Mouse (Mus musculus) CH12.LX (cell line): ENCODE measurements around the gene Anapc15-ps. TPM values are rescaled to one million over a fixed set of nuclear protein-coding genes. Genes with fewer than 3 reads are reported as not detected.

Experiments
- DNase-seq: peaks from one replicate; pipeline ENCODE4 v3.0.0-alpha.2; 2013; ENCODE audit errors: extremely low read depth
- H3K27ac ChIP-seq: 2 replicates; pipeline ENCODE4 v1.5.1; 2012; ENCODE audit warnings: low read depth, mild to moderate bottlenecking, control low read depth, moderate library complexity; ENCODE audit not compliant: insufficient read depth
- H3K27me3 ChIP-seq: replicated peaks from 2 replicates; pipeline ENCODE3; 2012; ENCODE audit warnings: inconsistent platforms
- H3K36me3 ChIP-seq, 2 experiments: replicated peaks in 1 of 2; 2 replicates each; pipeline versions ENCODE3 to v1.6.1; 2012; ENCODE audit warnings: inconsistent platforms in 1 of 2, low read length in 1 of 2, mild to moderate bottlenecking in 1 of 2, mixed read lengths in 1 of 2, moderate library complexity in 1 of 2; ENCODE audit not compliant: control insufficient read depth in 1 of 2, insufficient read depth in 1 of 2
- H3K4me1 ChIP-seq, 2 experiments: 2 replicates each; pipeline ENCODE4 v1.6.1; 2012; ENCODE audit warnings: inconsistent platforms in 1 of 2, moderate library complexity in 1 of 2; ENCODE audit not compliant: insufficient read depth in 2 of 2, control insufficient read depth in 1 of 2
- H3K4me2 ChIP-seq: 2 replicates; pipeline ENCODE4 v1.6.1; 2012; ENCODE audit warnings: low read depth, mild to moderate bottlenecking, control low read depth; ENCODE audit not compliant: poor library complexity, insufficient read depth, severe bottlenecking
- H3K4me3 ChIP-seq, 3 experiments: fragments of 150-350 bp in 1 of 3; sonication (generic) in 1 of 3; replicated peaks in 1 of 3; 2 replicates each; pipeline versions ENCODE3 to v1.5.1; 2011 to 2012; ENCODE audit warnings: low read depth in 2 of 3, low read length in 2 of 3, mild to moderate bottlenecking in 2 of 3, moderate library complexity in 2 of 3, control low read depth in 1 of 3, improper control_type of control experiment in 1 of 3, inconsistent platforms in 1 of 3, mixed read lengths in 1 of 3; ENCODE audit not compliant: poor library complexity in 1 of 3
- H3K79me2 ChIP-seq: replicated peaks from 2 replicates; pipeline ENCODE4 v1.6.1; 2012; ENCODE audit warnings: mild to moderate bottlenecking, moderate library complexity; ENCODE audit not compliant: control insufficient read depth, poor library complexity, insufficient read depth, severe bottlenecking; ENCODE audit errors: extremely low read depth
- H3K9ac ChIP-seq: 2 replicates; pipeline ENCODE4 v1.6.1; 2012; ENCODE audit warnings: low read depth, mild to moderate bottlenecking, control low read depth, moderate library complexity; ENCODE audit not compliant: insufficient read depth
- H3K9me3 ChIP-seq: replicated peaks from 2 replicates; pipeline ENCODE3; 2012; ENCODE audit warnings: low read length, inconsistent platforms, mixed read lengths
- BHLHE40 ChIP-seq: IDR thresholded peaks from 2 replicates; pipeline ENCODE4 v1.6.1; 2011; ENCODE audit warnings: mild to moderate bottlenecking, low read depth, low read length, improper control_type of control experiment
- CTCF ChIP-seq, 2 experiments: IDR thresholded peaks in 1 of 2; conservative IDR thresholded peaks in 1 of 2; 2 replicates each; pipeline ENCODE4 v1.5.1; 2011 to 2012; ENCODE audit warnings: low read depth in 2 of 2, low read length in 2 of 2, improper control_type of control experiment in 1 of 2, inconsistent platforms in 1 of 2, mild to moderate bottlenecking in 1 of 2, moderate library complexity in 1 of 2
- E2F4 ChIP-seq: IDR thresholded peaks from 2 replicates; pipeline ENCODE4 v1.6.1; 2011; ENCODE audit warnings: low read depth, low read length, improper control_type of control experiment; ENCODE audit not compliant: insufficient replicate concordance
- ELF1 ChIP-seq: IDR thresholded peaks from 2 replicates; pipeline ENCODE4 v1.6.1; 2014; ENCODE audit warnings: low read depth, mild to moderate bottlenecking, inconsistent platforms, low read length, improper control_type of control experiment
- EP300 ChIP-seq: IDR thresholded peaks from 2 replicates; pipeline ENCODE4 v1.6.1; 2011; ENCODE audit warnings: low read length, improper control_type of control experiment
- ETS1 ChIP-seq: conservative IDR thresholded peaks from 2 replicates; pipeline ENCODE4 v1.6.1; 2012; ENCODE audit warnings: low read depth, mild to moderate bottlenecking, inconsistent platforms, low read length, improper control_type of control experiment, moderate library complexity
- HCFC1 ChIP-seq: IDR thresholded peaks from 2 replicates; pipeline ENCODE4 v1.6.1; 2012; ENCODE audit warnings: low read depth, mild to moderate bottlenecking, inconsistent platforms, low read length, improper control_type of control experiment
- JUN ChIP-seq: IDR thresholded peaks from 2 replicates; pipeline ENCODE4 v1.6.1; 2011; ENCODE audit warnings: low read depth, mild to moderate bottlenecking, low read length, improper control_type of control experiment, moderate library complexity; ENCODE audit not compliant: insufficient read depth
- JUND ChIP-seq: conservative IDR thresholded peaks from 2 replicates; pipeline ENCODE4 v1.6.1; 2011; ENCODE audit warnings: low read depth, low read length, improper control_type of control experiment
- MAX ChIP-seq: IDR thresholded peaks from 2 replicates; pipeline ENCODE4 v1.6.1; 2011; ENCODE audit warnings: low read length, improper control_type of control experiment
- MAZ ChIP-seq: IDR thresholded peaks from 2 replicates; pipeline ENCODE4 v1.6.1; 2012; ENCODE audit warnings: low read depth, mild to moderate bottlenecking, inconsistent platforms, low read length, improper control_type of control experiment, moderate library complexity
- MEF2A ChIP-seq: IDR thresholded peaks from 2 replicates; pipeline ENCODE4 v1.6.1; 2014; ENCODE audit warnings: low read depth, mild to moderate bottlenecking, inconsistent platforms, low read length, improper control_type of control experiment, borderline replicate concordance
- MXI1 ChIP-seq: IDR thresholded peaks from 2 replicates; pipeline ENCODE4 v1.6.1; 2011; ENCODE audit warnings: mild to moderate bottlenecking, low read depth, low read length, improper control_type of control experiment
- MYC ChIP-seq: IDR thresholded peaks from 2 replicates; pipeline ENCODE4 v1.6.1; 2011; ENCODE audit warnings: low read depth, mild to moderate bottlenecking, improper control_type of control experiment, low read length
- PAX5 ChIP-seq: IDR thresholded peaks from 2 replicates; pipeline ENCODE4 v1.6.1; 2012; ENCODE audit warnings: low read length, inconsistent platforms, mixed read lengths
- RAD21 ChIP-seq: IDR thresholded peaks from 2 replicates; pipeline ENCODE4 v1.6.1; 2011; ENCODE audit warnings: low read depth, mild to moderate bottlenecking, low read length, improper control_type of control experiment, moderate library complexity
- SMC3 ChIP-seq: IDR thresholded peaks from 2 replicates; pipeline ENCODE4 v1.6.1; 2011; ENCODE audit warnings: low read depth, low read length, improper control_type of control experiment
- TBP ChIP-seq: conservative IDR thresholded peaks from 2 replicates; pipeline ENCODE4 v1.6.1; 2011; ENCODE audit warnings: low read depth, low read length, improper control_type of control experiment
- UBTF ChIP-seq: IDR thresholded peaks from 2 replicates; pipeline ENCODE4 v1.6.1; 2012; ENCODE audit warnings: low read depth, mild to moderate bottlenecking, inconsistent platforms, low read length, improper control_type of control experiment, moderate library complexity
- USF1 ChIP-seq: IDR thresholded peaks from 2 replicates; pipeline ENCODE4 v1.6.1; 2014; ENCODE audit warnings: low read depth, mild to moderate bottlenecking, inconsistent platforms, low read length, improper control_type of control experiment
- USF2 ChIP-seq: conservative IDR thresholded peaks from 2 replicates; pipeline ENCODE4 v1.6.1; 2011; ENCODE audit warnings: low read depth, low read length, improper control_type of control experiment
- ZC3H11A ChIP-seq: IDR thresholded peaks from 2 replicates; pipeline ENCODE4 v1.6.1; 2012; ENCODE audit warnings: low read depth, mild to moderate bottlenecking, inconsistent platforms, low read length, improper control_type of control experiment
- ZMIZ1 ChIP-seq: IDR thresholded peaks from 2 replicates; pipeline ENCODE4 v1.6.1; 2012; ENCODE audit warnings: low read depth, mild to moderate bottlenecking, inconsistent platforms, low read length, improper control_type of control experiment
- ZNF384 ChIP-seq: IDR thresholded peaks from 2 replicates; pipeline ENCODE4 v1.6.1; 2012; ENCODE audit warnings: low read depth, low read length, improper control_type of control experiment, inconsistent platforms
- dilution Hi-C: fragments of 300-500 bp; cut with MboI; formaldehyde crosslinking; loops from 2 replicates; pipeline ENCODE4 v1.14.3; 2020; ENCODE audit warnings: low sequenced_read_pairs; ENCODE audit not compliant: extremely low pct_unique_long_range_greater_than_20kb, extremely low pct_ligation_motif_present
- in situ Hi-C: fragments of 300-500 bp; cut with MboI; formaldehyde crosslinking; loops from 3 replicates; pipeline ENCODE4 v1.14.3; 2019; ENCODE audit warnings: low sequenced_read_pairs, low pct_ligation_motif_present, low pct_unique_long_range_greater_than_20kb, mixed read lengths
- polyA plus RNA-seq: library from polyadenylated mRNA; unstranded; fragments of >175 nt; gene quantifications from 2 replicates; pipeline ENCODE4 v1.2.1, GENCODE M21; 2012; ENCODE audit warnings: low read depth; ENCODE audit not compliant: insufficient read length
- total RNA-seq, 2 experiments: library from RNA; depleted of rRNA; stranded (reverse); fragments of 300-350 nt in 1 of 2; fragments of >200 nt in 1 of 2; gene quantifications; 2 replicates each; pipeline ENCODE4 v1.2.3; 2012 to 2014

Gene Anapc15-ps
- total and polyA plus RNA-seq, 3 experiments, result 2.8 TPM; not detected in 2

- peak overlapping the region in 2 of 3 experiments; percentile 43 to 54 for H3K4me3 ChIP-seq
Observed at GRCm38 (mm10) chr10:95681481-95681880, 8.2 kb upstream of the Anapc15-ps start.

GRCm38 (mm10) chr10:95681058-95681440 is 7.8 kb upstream of the Anapc15-ps start:
- peak; percentile 63 for DNase-seq
- in situ Hi-C loops, result no loop called here
- H3K4me2 ChIP-seq, result no peak overlapping the region

More at GRCm38 (mm10) chr10:95681481-95681880, 8.2 kb upstream of the Anapc15-ps start:
- Histone ChIP-seq H3K27me3 (no peaks in the 10 kb centered on the region), H3K4me2 (no peak overlapping the region), H3K27ac (no peak overlapping the region), H3K36me3 (peaks cover 0 to 4% of the 10 kb centered on the region in 2 experiments), H3K9ac (no peak overlapping the region)
- dilution Hi-C loops (no loop called here), in situ Hi-C loops (no loop called here)
- TF ChIP-seq USF1 (no peak), E2F4 (no peak), ZMIZ1 (no peak), SMC3 (no peak), ELF1 (no peak), EP300 (no peak), JUN (no peak), TBP (no peak), ZNF384 (no peak), MXI1 (no peak), MYC (no peak), MAX (no peak), HCFC1 (no peak), UBTF (no peak), MEF2A (no peak), ETS1 (no peak)
- TF ChIP-seq, all 38 proteins: peak for 0
- Histone ChIP-seq H3K4me1 (peaks cover 0 to 25% of the 10 kb centered on the region in 2 experiments; a peak in 2 of 4 replicates), H3K9me3 (no peaks in the 10 kb centered on the region), H3K79me2 (no peaks in the 10 kb centered on the region)
- no peak for DNase-seq

More at GRCm38 (mm10) chr10:95681058-95681440, 7.8 kb upstream of the Anapc15-ps start:
- Histone ChIP-seq H3K27ac (no peak overlapping the region), H3K4me3 (peak overlapping the region in 2 of 3 experiments; percentile 43 to 54), H3K79me2 (no peaks in the 10 kb centered on the region), H3K9me3 (no peaks in the 10 kb centered on the region), H3K4me1 (peaks cover 0 to 25% of the 10 kb centered on the region in 2 experiments; a peak in 2 of 4 replicates), H3K27me3 (no peaks in the 10 kb centered on the region), H3K36me3 (peaks cover 0 to 4% of the 10 kb centered on the region in 2 experiments), H3K9ac (no peak overlapping the region)
- TF ChIP-seq UBTF, result no peak
- no peak for TF ChIP-seq TBP
- TF ChIP-seq PAX5, result no peak
- TF ChIP-seq MEF2A, result no peak
- TF ChIP-seq ZNF384, result no peak
- TF ChIP-seq JUND, result no peak
- no peak for TF ChIP-seq MXI1
- TF ChIP-seq ZC3H11A, result no peak
- no peak for TF ChIP-seq MAZ
- TF ChIP-seq CTCF (conservative IDR thresholded peaks at IDR 0.05 in 1 of 2, IDR thresholded peaks at IDR 0.05 in 1 of 2; ENCODE audit: low read depth in 2 of 2, low read length in 2 of 2), result no peak
- no peak for TF ChIP-seq ZMIZ1
- no peak for TF ChIP-seq USF2
- no peak for TF ChIP-seq EP300
- TF ChIP-seq HCFC1, result no peak
- TF ChIP-seq BHLHE40, result no peak
- TF ChIP-seq MAX, result no peak
- TF ChIP-seq RAD21, result no peak
- dilution Hi-C loops, result no loop called here
